14 mouse cellular contexts compared by ENCODE assay signal in genomic region chr19:37530601-37531000, GRCm38 (mm10).
"Had no signal": no experiment of that assay in that cellular context is flagged by ENCODE, and none has a peak within 500 bp of the region (broad histone marks: within the 10 kb centered on the region; RNA-seq: fewer than 3 reads in every experiment).

No protein-coding gene starts in this region.

- H3K27ac ChIP-seq: gastrocnemius, adult 2 months; heart, adult 2 months; heart, embryonic 13.5 days; heart, embryonic 15.5 days; hindbrain, embryonic 10.5 days; hindbrain, embryonic 12.5 days; hindbrain, embryonic 14.5 days; intestine, embryonic 15.5 days; left cerebral cortex, adult 2 months; limb, embryonic 10.5 days; limb, embryonic 12.5 days; liver, embryonic 13.5 days; liver, embryonic 15.5 days had no signal

- H3K4me3 ChIP-seq: gastrocnemius, adult 2 months; heart, adult 2 months; heart, embryonic 13.5 days; heart, embryonic 15.5 days; hindbrain, embryonic 10.5 days; hindbrain, embryonic 12.5 days; intestine, embryonic 15.5 days; left cerebral cortex, adult 2 months; limb, embryonic 10.5 days; limb, embryonic 12.5 days; liver, embryonic 13.5 days; liver, embryonic 15.5 days had no signal

- DNase-seq: gastrocnemius, postnatal 25 days; heart, adult 2 months; liver, embryonic 13.5 days had no signal
